Mouse (Mus musculus) cerebellum, adult 9-10 months (tissue): ENCODE data around the gene Cfap300.

Experiments
- DNase-seq: peaks from one replicate; pipeline ENCODE4 v3.0.0; 2022

Cfap300 gene

DNA sequence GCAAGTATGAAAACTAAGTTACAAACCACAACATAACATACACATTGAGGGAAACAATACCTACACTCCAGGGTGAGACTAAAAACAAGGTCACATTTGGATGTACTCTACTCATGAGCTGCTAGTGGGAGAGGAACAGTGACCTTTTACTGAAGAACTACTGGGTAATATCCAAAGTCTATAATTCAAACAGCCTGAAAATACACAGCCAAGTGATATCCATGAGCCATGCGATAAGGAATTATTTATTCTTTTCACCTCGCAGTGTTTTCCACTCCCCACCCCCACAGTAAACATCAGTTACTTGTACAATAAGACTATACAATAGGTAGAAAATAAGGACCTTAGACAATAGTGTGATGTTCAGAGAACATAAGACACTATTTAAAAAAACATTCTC lies 62.5 kb downstream of the Cfap300 start:
- DNase-seq, result no peak

- no peak for DNase-seq
Measured at GRCm38 (mm10) chr9:7979153-7979916, 63.3 kb downstream of the Cfap300 start.

- DNase-seq, result no peak
Measured at GRCm38 (mm10) chr9:7978502-7978901, 64.1 kb downstream of the Cfap300 start.

GRCm38 (mm10) chr9:7977587-7977986 lies 65.0 kb downstream of the Cfap300 start:
- DNase-seq, result no peak

- no peak for DNase-seq
Measured at GRCm38 (mm10) chr9:7971993-7972392, 70.6 kb downstream of the Cfap300 start.
